Mouse (Mus musculus) liver, postnatal 0 days (tissue): ENCODE results near the gene Hmgcl. TPM values are rescaled to one million over a fixed set of nuclear protein-coding genes. Genes with fewer than 3 reads are reported as not detected.

Source experiments
- ATAC-seq: fragments of 200-750 bp; cut with Nextera tagmentation; 2 replicates; pipeline ENCODE4 v1.8.0; 2017; ENCODE audit warnings: mild to moderate bottlenecking, moderate library complexity
- DNase-seq: peaks from one replicate; pipeline ENCODE4 v3.0.0-alpha.2; 2016
- H3K27ac ChIP-seq: fragments of 300-500 bp; sonication (generic); 2 replicates; pipeline ENCODE4 v1.5.1; 2014; ENCODE audit warnings: antibody characterized with exemption, moderate library complexity, mild to moderate bottlenecking, low read depth
- H3K27me3 ChIP-seq: fragments of 300-500 bp; sonication (generic); 2 replicates; pipeline ENCODE4 v1.6.1; 2014; ENCODE audit warnings: low read length, control low read depth, mixed read lengths; ENCODE audit not compliant: insufficient read depth
- H3K36me3 ChIP-seq: fragments of 300-500 bp; sonication (generic); replicated peaks from 2 replicates; pipeline ENCODE4 v1.6.1; 2014; ENCODE audit warnings: mild to moderate bottlenecking, control low read depth, low read length, moderate library complexity, mixed read lengths; ENCODE audit not compliant: insufficient read depth
- H3K4me1 ChIP-seq: fragments of 300-500 bp; sonication (generic); 2 replicates; pipeline ENCODE4 v1.6.1; 2014; ENCODE audit warnings: antibody characterized with exemption, mild to moderate bottlenecking, control low read depth; ENCODE audit not compliant: insufficient read depth
- H3K4me2 ChIP-seq: fragments of 300-500 bp; sonication (generic); 2 replicates; pipeline ENCODE4 v1.6.1; 2014; ENCODE audit warnings: low read depth, mild to moderate bottlenecking, low read length, moderate library complexity, mixed read lengths
- H3K4me3 ChIP-seq: fragments of 300-500 bp; sonication (generic); 2 replicates; pipeline ENCODE4 v1.5.1; 2014; ENCODE audit warnings: low read depth, low read length
- H3K9ac ChIP-seq: fragments of 300-500 bp; sonication (generic); replicated peaks from 2 replicates; pipeline ENCODE4 v1.6.1; 2014; ENCODE audit warnings: mild to moderate bottlenecking, moderate library complexity
- H3K9me3 ChIP-seq: fragments of 300-500 bp; sonication (generic); 2 replicates; pipeline ENCODE4 v1.6.1; 2016; ENCODE audit warnings: mild to moderate bottlenecking, control low read depth, low read length, mixed read lengths
- CTCF ChIP-seq: sonication (generic); IDR thresholded peaks from 2 replicates; pipeline ENCODE4 v1.5.1; 2016; ENCODE audit warnings: antibody characterized with exemption, low read depth
- EP300 ChIP-seq: IDR thresholded peaks from 2 replicates; pipeline ENCODE4 v1.6.1; 2016; ENCODE audit warnings: antibody characterized with exemption, low read depth, mild to moderate bottlenecking
- WGBS: fragments of 180-500 bp; shearing (Covaris S2); extraction: QIAGEN DNeasy Blood & Tissue Kit; methylation state at CpG from one replicate; pipeline ENCODE4 v1.1.7; 2014; ENCODE audit not compliant: insufficient replicate concordance; 5-methylcytosine and 5-hydroxymethylcytosine counted together
- polyA plus RNA-seq: library from polyadenylated mRNA; unstranded; fragments of >200 nt; fragmentation: Nextera tagmentation; extraction: Ambion mirVana; gene quantifications from 2 replicates; pipeline ENCODE4 v1.2.1, GENCODE M21; 2015

The Hmgcl gene
- polyA plus RNA-seq, 1 experiment from 2014 or later, result 364 TPM

DNA sequence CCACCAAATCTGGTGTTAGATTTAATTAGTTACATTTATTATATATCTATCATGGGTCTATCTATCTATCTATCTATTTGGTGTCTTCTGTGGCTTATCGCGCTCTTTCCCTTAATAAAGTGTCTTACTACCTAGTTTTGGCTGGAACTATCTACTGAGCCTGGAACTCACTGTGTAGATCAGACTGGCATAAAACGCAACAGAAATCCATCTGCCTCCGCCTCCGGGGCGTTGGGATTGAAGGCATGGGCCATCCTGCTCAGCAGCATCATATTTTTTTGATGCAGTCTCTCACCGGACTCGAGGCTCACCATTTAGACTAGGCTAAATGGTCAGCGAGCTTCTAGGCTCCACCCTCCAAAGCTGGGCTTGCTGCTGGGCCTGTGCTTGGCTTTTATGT lies 41.5 kb downstream of the Hmgcl start:
- DNase-seq (no peak), ATAC-seq (no peak)
- WGBS, result 74% methylated on average over 9 of the region's 9 CpGs
- Histone ChIP-seq H3K4me2 (peak overlapping the region; percentile 91), H3K27ac (peak overlapping the region; percentile 96), H3K4me3 (peak overlapping the region; percentile 98), H3K27me3 (no peaks in the 10 kb centered on the region), H3K4me1 (peaks cover 21% of the 10 kb centered on the region), H3K36me3 (peaks cover 21% of the 10 kb centered on the region), H3K9me3 (no peaks in the 10 kb centered on the region), H3K9ac (peak overlapping the region; percentile 100)
- TF ChIP-seq CTCF, result no peak
- no peak for TF ChIP-seq EP300

DNA sequence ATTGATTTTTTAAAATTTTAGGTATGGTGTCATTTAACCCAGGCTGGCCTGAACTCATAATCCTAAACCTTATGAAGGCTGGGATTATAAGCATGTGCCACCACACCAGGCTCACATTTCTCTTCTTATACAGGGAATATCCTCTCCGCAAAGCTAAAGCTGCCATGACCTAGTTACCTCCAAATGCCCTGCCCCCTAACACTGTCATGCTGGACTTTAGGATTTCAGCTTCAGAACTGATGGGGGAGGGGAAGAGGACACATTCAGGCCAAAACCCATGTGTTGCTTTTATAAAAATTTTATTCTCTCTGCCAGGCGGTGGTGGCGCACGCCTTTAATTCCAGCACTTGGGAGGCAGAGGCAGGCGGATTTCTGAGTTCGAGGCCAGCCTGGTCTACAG lies 47.7 kb downstream of the Hmgcl start:
- H3K27ac ChIP-seq, result peak overlapping the region; percentile 51
- peak; percentile 70 for ATAC-seq
- H3K4me3 ChIP-seq, result no peak overlapping the region
- no peaks in the 10 kb centered on the region for H3K9me3 ChIP-seq
- no peaks in the 10 kb centered on the region for H3K27me3 ChIP-seq
- 0 out of 2 replicates have a peak, but pooled peaks cover 2% of the 10 kb centered on the region for H3K4me1 ChIP-seq
- no peak overlapping the region for H3K4me2 ChIP-seq
- TF ChIP-seq CTCF (no peak), EP300 (no peak)
- DNase-seq, result no peak
- WGBS, result 92% methylated on average over 6 of the region's 6 CpGs
- H3K36me3 ChIP-seq, result no peaks in the 10 kb centered on the region
- no peak overlapping the region for H3K9ac ChIP-seq

DNA sequence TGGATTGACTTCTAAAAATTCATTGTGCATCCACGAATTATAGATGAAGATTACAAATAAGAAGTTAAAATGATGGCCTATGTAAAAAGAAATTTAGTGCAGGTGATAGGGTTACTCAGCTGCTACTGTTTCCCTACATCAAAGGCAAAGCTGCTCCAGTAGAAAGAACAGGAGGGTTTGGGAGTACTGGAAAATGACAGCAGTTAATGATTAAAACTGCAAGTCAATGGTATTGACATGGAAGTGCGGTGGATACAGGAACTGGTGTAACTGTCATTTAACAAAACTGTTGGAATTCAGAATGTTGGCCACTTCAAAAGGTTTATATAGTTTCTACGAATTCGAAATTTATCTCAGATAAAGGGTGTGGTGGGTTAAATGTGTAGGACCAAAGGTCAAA lies 48.9 kb downstream of the Hmgcl start:
- Histone ChIP-seq H3K27me3 (no peaks in the 10 kb centered on the region), H3K9ac (no peak overlapping the region), H3K4me1 (0 out of 2 replicates have a peak, but pooled peaks cover 2% of the 10 kb centered on the region), H3K36me3 (no peaks in the 10 kb centered on the region), H3K27ac (peak overlapping the region; percentile 44; the same call in 1 of the 2 replicates), H3K4me2 (no peak overlapping the region), H3K9me3 (no peaks in the 10 kb centered on the region), H3K4me3 (no peak overlapping the region)
- DNase-seq (no peak), ATAC-seq (peak; percentile 59; the same call in 1 of the 2 replicates)
- 63% methylated on average over 4 of the region's 4 CpGs for WGBS
- no peak for TF ChIP-seq EP300

DNA sequence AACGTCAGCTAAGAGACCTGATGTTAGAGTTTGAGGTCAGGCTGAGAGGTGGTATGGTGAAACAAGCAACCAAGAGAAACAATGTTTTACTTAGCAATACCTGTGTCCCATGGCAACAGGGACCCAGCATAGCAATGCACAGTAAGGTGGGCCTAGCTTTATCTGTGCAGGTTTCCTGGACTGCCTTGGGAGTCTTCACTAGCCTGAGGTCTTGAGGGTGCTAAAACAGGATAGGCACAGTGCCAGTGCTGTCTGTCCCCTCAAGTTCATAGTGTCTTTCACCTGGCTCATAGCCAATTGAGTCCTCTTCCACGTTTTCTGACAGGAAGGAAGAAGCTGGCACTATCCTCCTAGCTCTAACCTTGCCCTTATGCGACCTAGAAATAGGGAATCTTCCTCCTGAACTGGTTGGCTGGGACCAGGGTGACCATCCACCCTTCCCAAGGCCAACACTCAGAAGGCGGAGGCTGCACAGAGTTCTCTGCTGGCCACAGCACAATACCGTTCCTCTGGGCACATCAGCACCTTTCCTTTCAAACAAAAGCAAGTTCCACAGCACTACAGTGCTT lies 57.9 kb downstream of the Hmgcl start:
- Histone ChIP-seq H3K36me3 (peaks cover 62% of the 10 kb centered on the region), H3K4me2 (no peak overlapping the region), H3K9me3 (no peaks in the 10 kb centered on the region), H3K4me1 (no peaks in the 10 kb centered on the region), H3K27me3 (no peaks in the 10 kb centered on the region), H3K9ac (no peak overlapping the region), H3K4me3 (no peak overlapping the region), H3K27ac (no peak overlapping the region)
- DNase-seq, result no peak
- no peak for ATAC-seq
- WGBS, result 72% methylated on average over 5 of the region's 5 CpGs
- TF ChIP-seq EP300 (no peak), CTCF (no peak)

DNA sequence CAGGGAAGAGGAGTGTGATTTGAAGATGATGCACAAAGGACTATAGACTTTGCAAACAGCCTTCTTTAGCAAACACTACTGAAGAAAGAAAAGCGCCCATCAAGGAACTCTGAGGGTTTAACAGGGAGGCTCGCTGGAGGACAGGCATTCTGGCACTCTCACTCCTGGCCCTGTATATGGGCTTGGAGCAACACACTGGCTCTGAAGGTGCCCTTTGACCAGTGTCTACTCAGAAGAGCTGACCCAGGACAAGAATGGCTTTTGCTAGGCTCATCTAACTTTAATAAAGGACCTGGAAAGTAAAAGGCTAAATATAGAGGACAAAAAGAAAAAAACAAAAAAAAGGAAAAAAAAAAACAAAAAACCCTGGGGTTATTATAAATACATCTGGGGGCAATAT lies 58.7 kb downstream of the Hmgcl start:
- Histone ChIP-seq H3K4me2 (no peak overlapping the region), H3K4me1 (0 out of 2 replicates have a peak, but pooled peaks cover 5% of the 10 kb centered on the region), H3K27me3 (no peaks in the 10 kb centered on the region), H3K9ac (no peak overlapping the region), H3K4me3 (no peak overlapping the region), H3K27ac (no peak overlapping the region), H3K36me3 (peaks cover 69% of the 10 kb centered on the region), H3K9me3 (no peaks in the 10 kb centered on the region)
- no peak for TF ChIP-seq EP300
- DNase-seq, result no peak
- 92% methylated on average over 2 of the region's 2 CpGs for WGBS
- no peak for ATAC-seq

DNA sequence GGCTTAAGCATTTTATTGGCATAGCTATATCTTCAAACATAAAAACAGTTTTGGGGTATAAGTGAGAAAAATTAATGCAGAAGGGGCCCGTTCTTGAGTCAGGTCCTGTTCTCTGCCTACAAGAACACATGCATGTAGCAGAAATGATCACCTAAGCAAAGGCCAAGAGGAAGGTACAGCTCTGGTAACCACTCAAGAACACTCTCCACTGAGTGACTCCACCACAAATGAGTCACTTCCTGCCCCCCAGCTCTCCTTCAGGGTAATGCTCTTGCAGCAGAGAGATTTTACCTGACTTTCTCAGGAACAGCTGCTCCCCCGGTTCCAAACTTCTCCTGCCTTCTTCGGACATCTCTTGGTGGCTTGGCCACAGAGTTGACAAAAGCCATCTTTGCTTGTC lies 60.6 kb downstream of the Hmgcl start:
- Histone ChIP-seq H3K36me3 (peaks cover 87% of the 10 kb centered on the region), H3K9ac (no peak overlapping the region), H3K27ac (0 out of 2 replicates have a peak overlapping the region, but pooled peaks have one; percentile 16), H3K27me3 (no peaks in the 10 kb centered on the region), H3K4me3 (no peak overlapping the region), H3K9me3 (no peaks in the 10 kb centered on the region), H3K4me2 (no peak overlapping the region), H3K4me1 (0 out of 2 replicates have a peak, but pooled peaks cover 5% of the 10 kb centered on the region)
- no peak for ATAC-seq
- 71% methylated on average over 3 of the region's 3 CpGs for WGBS
- no peak for DNase-seq
- TF ChIP-seq CTCF, result no peak
